Mouse (Mus musculus) liver, embryonic 14.5 days (tissue): ENCODE measurements around the gene Trpv2.

Experiments
- CTCF ChIP-seq: IDR thresholded peaks from 2 replicates; pipeline ENCODE4 v1.5.1; 2016; ENCODE audit warnings: antibody characterized with exemption, low read depth, control low read depth
- EP300 ChIP-seq: IDR thresholded peaks from 2 replicates; pipeline ENCODE4 v1.6.1; 2016; ENCODE audit warnings: antibody characterized with exemption, low read depth

DNA sequence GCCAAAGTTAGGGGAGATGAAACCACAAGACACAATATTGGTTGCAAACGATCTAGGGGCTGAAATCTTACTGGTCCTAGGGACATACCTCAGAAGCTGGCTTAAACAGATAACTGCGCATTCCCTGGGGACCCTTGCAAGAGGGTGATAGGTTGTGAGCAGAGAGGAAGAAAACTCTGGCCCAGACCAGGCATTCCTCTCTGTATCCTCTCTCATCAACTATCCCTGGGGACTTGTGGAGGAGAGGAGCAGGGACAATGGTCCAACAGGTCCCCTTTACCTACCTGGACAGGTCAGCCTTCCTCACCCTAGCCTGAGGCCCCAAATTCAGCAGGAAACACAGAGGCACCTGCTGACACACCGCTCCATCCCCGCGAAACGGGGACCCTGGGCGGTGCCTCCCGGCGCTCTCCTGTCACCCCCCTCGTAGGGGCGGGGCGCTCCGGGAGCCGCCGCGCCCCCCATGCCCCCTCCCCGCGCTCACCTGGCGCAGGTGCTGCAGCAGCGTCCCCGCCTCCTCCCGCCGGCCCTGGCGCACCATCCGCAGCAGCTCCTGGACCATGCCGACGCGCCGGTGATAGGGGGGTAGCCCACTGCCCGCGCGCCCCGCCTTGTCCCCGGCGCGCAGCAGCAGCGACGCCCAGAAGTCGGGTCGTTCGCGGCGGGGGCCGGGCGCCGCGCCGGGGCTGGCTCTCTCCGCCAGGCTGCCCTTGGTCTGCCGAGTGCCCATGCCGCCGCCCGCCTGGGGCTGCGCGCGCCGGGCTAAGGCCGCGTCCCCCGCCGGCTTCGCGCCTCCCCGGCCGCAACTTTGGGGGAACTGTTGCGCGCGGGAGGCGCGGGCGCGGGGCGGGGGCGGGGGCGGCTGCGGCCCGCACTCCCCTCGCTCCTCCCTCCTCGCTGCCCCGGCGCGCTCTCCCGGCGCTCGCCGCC, 73.6 kb downstream of the Trpv2 start, which contains the start of gene Lrrc75a:
- TF ChIP-seq CTCF (no peak), EP300 (no peak)
